1 mouse cellular context compared by ENCODE assay signal in the genomic region with DNA sequence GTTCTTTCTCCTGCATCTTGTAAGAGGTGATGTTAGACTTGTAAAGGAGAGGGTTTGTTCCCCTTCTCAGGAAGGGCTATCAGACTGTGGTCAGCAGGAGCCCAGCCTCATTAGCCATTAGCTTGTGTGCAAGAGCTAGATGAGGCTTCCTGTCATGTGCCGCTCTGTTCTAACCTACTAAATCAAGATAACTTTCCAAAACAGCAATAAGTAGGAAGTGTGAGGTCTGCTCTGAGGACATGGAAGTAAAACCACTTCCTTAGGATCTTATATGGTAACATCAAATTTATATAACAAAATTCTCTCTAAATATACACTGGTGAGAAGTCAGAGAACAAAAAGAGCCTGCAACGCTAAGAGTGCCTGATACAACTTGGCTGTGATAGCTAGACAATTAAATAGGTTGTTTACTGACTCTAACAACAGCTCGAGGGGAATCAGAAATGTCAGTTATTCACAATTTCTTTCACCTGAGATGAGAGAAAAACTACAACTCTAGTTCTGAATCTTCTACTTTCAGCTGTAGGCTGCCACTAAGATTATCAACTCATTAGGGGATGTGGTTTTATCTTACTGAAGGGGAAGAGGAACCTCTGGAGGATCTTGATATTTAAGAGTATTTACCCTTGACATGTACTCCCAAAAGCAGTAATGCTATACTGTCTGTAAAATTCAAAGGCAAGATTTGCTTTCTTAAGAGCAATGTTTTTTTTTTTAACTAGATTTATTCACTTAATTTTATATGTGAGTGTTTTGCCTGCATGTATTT.
TF ChIP-seq lines count a peak whose summit lies in the region.

No protein-coding gene starts in this region.

TF ChIP-seq in CH12.LX, 34 proteins besides CTCF, POLR2A, EP300 and RAD21 (continued from another document):
- TF ChIP-seq SIN3A (IDR thresholded peaks at IDR 0.05; ENCODE audit: low read length): no peak
- TF ChIP-seq E2F4 (IDR thresholded peaks at IDR 0.05; ENCODE audit: insufficient replicate concordance, low read depth, low read length): no peak
- no peak for TF ChIP-seq MYC (IDR thresholded peaks at IDR 0.05; ENCODE audit: low read depth, low read length)
- peak; percentile 30; the same call in 1 of the 2 replicates for TF ChIP-seq MEF2A (IDR thresholded peaks at IDR 0.05; ENCODE audit: borderline replicate concordance, low read depth, low read length)
- TF ChIP-seq CHD1 (IDR thresholded peaks at IDR 0.05; ENCODE audit: low read depth, low read length): no peak
- no peak for TF ChIP-seq SMC3 (IDR thresholded peaks at IDR 0.05; ENCODE audit: low read depth, low read length)
TF ChIP-seq in CH12.LX: peak in this region for 3.
